Mouse (Mus musculus) CH12.LX (cell line): ENCODE data around the gene Irf2.

Source experiments
- CTCF ChIP-seq, 2 experiments: IDR thresholded peaks in 1 of 2; conservative IDR thresholded peaks in 1 of 2; 2 replicates each; pipeline ENCODE4 v1.5.1; 2011 to 2012; ENCODE audit warnings: low read depth in 2 of 2, low read length in 2 of 2, improper control_type of control experiment in 1 of 2, inconsistent platforms in 1 of 2, mild to moderate bottlenecking in 1 of 2, moderate library complexity in 1 of 2
- EP300 ChIP-seq: IDR thresholded peaks from 2 replicates; pipeline ENCODE4 v1.6.1; 2011; ENCODE audit warnings: low read length, improper control_type of control experiment
- GABPA ChIP-seq: IDR thresholded peaks from 2 replicates; pipeline ENCODE4 v1.6.1; 2012; ENCODE audit warnings: low read depth, low read length, improper control_type of control experiment, inconsistent platforms; ENCODE audit not compliant: insufficient replicate concordance
- JUND ChIP-seq: conservative IDR thresholded peaks from 2 replicates; pipeline ENCODE4 v1.6.1; 2011; ENCODE audit warnings: low read depth, low read length, improper control_type of control experiment
- MXI1 ChIP-seq: IDR thresholded peaks from 2 replicates; pipeline ENCODE4 v1.6.1; 2011; ENCODE audit warnings: mild to moderate bottlenecking, low read depth, low read length, improper control_type of control experiment
- POLR2A ChIP-seq: IDR thresholded peaks from 2 replicates; pipeline ENCODE4 v1.6.1; 2011; ENCODE audit warnings: low read depth, mild to moderate bottlenecking, improper control_type of control experiment, low read length
- POLR2AphosphoS2 ChIP-seq: IDR thresholded peaks from 2 replicates; pipeline ENCODE4 v1.6.1; 2011; ENCODE audit warnings: low read depth, low read length, improper control_type of control experiment
- RCOR1 ChIP-seq: conservative IDR thresholded peaks from 2 replicates; pipeline ENCODE4 v1.6.1; 2012; ENCODE audit warnings: low read depth, mild to moderate bottlenecking, inconsistent platforms, low read length, improper control_type of control experiment
- SIN3A ChIP-seq: IDR thresholded peaks from 2 replicates; pipeline ENCODE4 v1.6.1; 2012; ENCODE audit warnings: low read length, improper control_type of control experiment, inconsistent platforms
- SMC3 ChIP-seq: IDR thresholded peaks from 2 replicates; pipeline ENCODE4 v1.6.1; 2011; ENCODE audit warnings: low read depth, low read length, improper control_type of control experiment
- USF1 ChIP-seq: IDR thresholded peaks from 2 replicates; pipeline ENCODE4 v1.6.1; 2014; ENCODE audit warnings: low read depth, mild to moderate bottlenecking, inconsistent platforms, low read length, improper control_type of control experiment
- USF2 ChIP-seq: conservative IDR thresholded peaks from 2 replicates; pipeline ENCODE4 v1.6.1; 2011; ENCODE audit warnings: low read depth, low read length, improper control_type of control experiment
- ZNF384 ChIP-seq: IDR thresholded peaks from 2 replicates; pipeline ENCODE4 v1.6.1; 2012; ENCODE audit warnings: low read depth, low read length, improper control_type of control experiment, inconsistent platforms

- TF ChIP-seq JUND (no peak), CTCF (conservative IDR thresholded peaks at IDR 0.05 in 1 of 2, IDR thresholded peaks at IDR 0.05 in 1 of 2; ENCODE audit: low read depth in 2 of 2, low read length in 2 of 2) (no peak), USF2 (no peak), ZNF384 (no peak), SIN3A (no peak), EP300 (no peak), POLR2AphosphoS2 (no peak), POLR2A (no peak), USF1 (no peak), MXI1 (no peak), SMC3 (no peak), GABPA (no peak), RCOR1 (no peak)
Measured at GRCm38 (mm10) chr8:46886216-46886615, 146.7 kb downstream of the Irf2 start.
